Mouse (Mus musculus) forebrain, embryonic 16.5 days (tissue): ENCODE measurements around the gene Celf2. TPM values are rescaled to one million over a fixed set of nuclear protein-coding genes. Genes with fewer than 3 reads are reported as not detected.
"Not testable (repeated sequence)": the region's sequence is repeated elsewhere in the genome, so short reads cannot be mapped to it uniquely, and the experiment has no call there.

ENCODE experiments used
- ATAC-seq: fragments of 200-750 bp; cut with Nextera tagmentation; 2 replicates; pipeline ENCODE4 v1.8.0; 2017; ENCODE audit warnings: mild to moderate bottlenecking, moderate library complexity
- H3K27ac ChIP-seq: fragments of 300-500 bp; sonication (generic); 2 replicates; pipeline ENCODE4 v1.5.1; 2014; ENCODE audit warnings: low read length, control low read depth
- H3K27me3 ChIP-seq: fragments of 300-500 bp; sonication (generic); replicated peaks from 2 replicates; pipeline ENCODE4 v1.6.1; 2014; ENCODE audit warnings: low read length; ENCODE audit not compliant: control insufficient read depth, insufficient read depth
- H3K36me3 ChIP-seq: fragments of 300-500 bp; sonication (generic); 2 replicates; pipeline ENCODE4 v1.6.1; 2014; ENCODE audit not compliant: control insufficient read depth, insufficient read depth
- H3K4me1 ChIP-seq: fragments of 300-500 bp; sonication (generic); replicated peaks from 2 replicates; pipeline ENCODE4 v1.6.1; 2014; ENCODE audit warnings: low read length; ENCODE audit not compliant: control insufficient read depth, insufficient read depth
- H3K4me2 ChIP-seq: fragments of 300-500 bp; sonication (generic); 2 replicates; pipeline ENCODE4 v1.6.1; 2014; ENCODE audit warnings: mild to moderate bottlenecking, low read length, control low read depth
- H3K4me3 ChIP-seq: fragments of 300-500 bp; sonication (generic); replicated peaks from 2 replicates; pipeline ENCODE4 v1.5.1; 2014; ENCODE audit warnings: mild to moderate bottlenecking, low read length, control low read depth
- H3K9ac ChIP-seq: fragments of 300-500 bp; sonication (generic); replicated peaks from 2 replicates; pipeline ENCODE4 v1.6.1; 2014; ENCODE audit warnings: low read depth, low read length, control low read depth
- H3K9me3 ChIP-seq: fragments of 300-500 bp; sonication (generic); 2 replicates; pipeline ENCODE4 v1.6.1; 2016; ENCODE audit warnings: low read length; ENCODE audit not compliant: control insufficient read depth
- WGBS: fragments of 180-500 bp; shearing (Covaris S2); extraction: QIAGEN DNeasy Blood & Tissue Kit; methylation state at CpG from one replicate; pipeline ENCODE4 v1.1.7; 2014; 5-methylcytosine and 5-hydroxymethylcytosine counted together
- polyA plus RNA-seq: library from polyadenylated mRNA; unstranded; fragments of >200 nt; fragmentation: Nextera tagmentation; extraction: Ambion mirVana; gene quantifications from 2 replicates; pipeline ENCODE4 v1.2.1, GENCODE M21; 2015

The Celf2 gene
- polyA plus RNA-seq, 1 experiment from 2014 or later: 348 TPM

- Histone ChIP-seq H3K4me2 (0 out of 2 replicates have a peak overlapping the region, but pooled peaks have one; percentile 14), H3K27me3 (no peaks in the 10 kb centered on the region), H3K4me3 (no peak overlapping the region), H3K27ac (peak overlapping the region; percentile 80), H3K36me3 (peaks cover 17% of the 10 kb centered on the region), H3K9me3 (no peaks in the 10 kb centered on the region), H3K9ac (peak overlapping the region; percentile 1; the same call in 1 of the 2 replicates), H3K4me1 (peaks cover 39% of the 10 kb centered on the region)
- peak; percentile 60 for ATAC-seq
- 18% methylated on average over 3 of the region's 3 CpGs for WGBS
These were observed 915.2 kb downstream of the Celf2 start for GRCm38 (mm10) chr2:6594160-6594559.

GRCm38 (mm10) chr2:6593739-6594138 lies 915.6 kb downstream of the Celf2 start:
- Histone ChIP-seq H3K4me1 (peaks cover 38% of the 10 kb centered on the region), H3K4me3 (no peak overlapping the region), H3K9me3 (no peaks in the 10 kb centered on the region), H3K36me3 (peaks cover 17% of the 10 kb centered on the region), H3K4me2 (no peak overlapping the region), H3K27ac (peak overlapping the region; percentile 80), H3K9ac (peak overlapping the region; percentile 17; the same call in 1 of the 2 replicates), H3K27me3 (no peaks in the 10 kb centered on the region)
- WGBS: 67% methylated on average over 14 of the region's 14 CpGs
- no peak; the same call in 1 of the 2 replicates for ATAC-seq

DNA sequence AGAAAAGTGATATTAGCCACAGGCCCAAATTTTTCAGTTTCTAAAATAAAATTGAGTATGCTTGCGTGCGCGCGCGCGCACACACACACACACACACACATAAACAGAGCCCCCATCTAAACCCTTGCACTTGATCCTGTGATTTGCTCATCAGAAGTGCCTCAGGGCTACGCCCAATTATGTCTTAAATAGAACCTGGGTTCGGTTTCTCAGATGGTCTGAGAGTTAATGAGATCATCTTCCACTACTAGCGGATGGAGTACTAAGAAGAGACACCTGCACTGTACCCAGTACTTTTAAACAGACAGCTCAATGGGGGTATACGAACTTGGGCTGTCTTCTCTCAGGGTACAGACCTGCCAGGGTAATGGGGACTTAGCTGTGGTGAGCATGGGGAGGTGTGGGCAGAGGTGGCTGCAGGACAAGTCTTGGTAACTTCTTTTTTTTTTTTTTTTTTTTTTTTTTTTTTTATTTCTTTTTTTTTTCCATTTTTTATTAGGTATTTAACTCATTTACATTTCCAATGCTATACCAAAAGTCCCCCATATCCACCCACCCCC lies 923.2 kb downstream of the Celf2 start:
- peaks cover 8% of the 10 kb centered on the region; the same call in 1 of the 2 replicates for H3K4me1 ChIP-seq
- no peak for ATAC-seq
- H3K4me2 ChIP-seq: no peak overlapping the region
- H3K4me3 ChIP-seq: no peak overlapping the region
- H3K27me3 ChIP-seq: no peaks in the 10 kb centered on the region
- H3K27ac ChIP-seq: 0 out of 2 replicates have a peak overlapping the region, but pooled peaks have one; percentile 7
- 91% methylated on average over 10 of the region's 10 CpGs for WGBS
- peaks cover 16% of the 10 kb centered on the region for H3K36me3 ChIP-seq
- H3K9me3 ChIP-seq: no peaks in the 10 kb centered on the region
- H3K9ac ChIP-seq: no peak overlapping the region

DNA sequence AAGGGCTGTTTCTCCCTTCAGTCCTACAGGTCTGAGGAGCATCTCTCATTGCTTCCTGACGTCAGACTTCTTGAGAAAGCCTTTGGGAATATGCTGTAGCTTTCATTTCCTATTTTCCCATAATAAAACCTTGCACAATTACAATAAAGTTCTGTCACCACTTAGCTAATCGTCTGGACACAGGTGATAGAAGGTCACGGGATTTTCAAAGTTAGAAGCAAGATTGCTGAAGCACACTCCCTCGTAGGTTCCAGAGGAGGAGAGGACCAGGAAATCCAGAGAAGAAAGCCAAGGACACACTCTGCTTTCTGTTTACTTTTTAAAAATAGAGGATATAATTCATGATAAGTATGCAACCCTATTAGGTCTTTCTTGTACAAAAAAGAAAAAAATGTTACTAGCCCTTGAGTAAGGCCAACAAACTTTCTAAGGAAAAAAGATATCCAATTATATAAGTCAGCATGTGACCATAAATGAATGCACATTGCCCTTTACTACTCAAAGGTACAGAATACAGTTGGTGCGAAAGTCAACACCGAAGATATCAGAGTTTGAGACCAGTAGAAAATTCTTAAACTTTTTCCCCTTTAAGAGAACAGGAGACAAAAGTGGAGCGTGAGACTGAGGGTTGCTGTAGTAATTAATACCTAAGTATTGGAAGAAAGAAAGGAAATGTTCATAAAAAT lies 924.2 kb downstream of the Celf2 start:
- Histone ChIP-seq H3K27ac (no peak overlapping the region), H3K9ac (no peak overlapping the region), H3K4me3 (no peak overlapping the region), H3K36me3 (peaks cover 16% of the 10 kb centered on the region), H3K9me3 (no peaks in the 10 kb centered on the region), H3K4me1 (peaks cover 11% of the 10 kb centered on the region; the same call in 1 of the 2 replicates), H3K4me2 (no peak overlapping the region), H3K27me3 (no peaks in the 10 kb centered on the region)
- ATAC-seq: no peak
- 89% methylated on average over 7 of the region's 7 CpGs for WGBS

DNA sequence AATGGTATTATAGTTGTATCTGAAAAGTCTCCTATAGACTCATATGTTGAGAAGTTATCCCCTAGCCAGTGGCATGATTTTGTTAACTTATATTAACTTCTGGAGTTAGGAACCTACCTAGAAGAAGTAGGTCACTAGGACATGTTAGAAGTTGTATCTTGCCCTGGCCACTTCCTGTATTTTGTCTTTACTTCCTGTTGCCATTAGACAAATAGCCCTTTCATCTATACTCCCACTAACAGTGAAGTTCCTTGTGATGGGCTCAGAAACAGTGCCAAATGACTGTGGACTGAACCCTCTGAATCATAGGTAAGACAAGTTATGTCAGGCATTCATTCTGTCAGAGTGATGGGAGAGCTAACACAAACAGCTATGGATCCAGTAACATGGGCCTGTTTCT lies 926.7 kb downstream of the Celf2 start:
- Histone ChIP-seq H3K4me2 (no peak overlapping the region), H3K27ac (no peak overlapping the region), H3K27me3 (no peaks in the 10 kb centered on the region), H3K9me3 (no peaks in the 10 kb centered on the region), H3K9ac (no peak overlapping the region), H3K4me3 (no peak overlapping the region), H3K4me1 (peaks cover 6% of the 10 kb centered on the region; the same call in 1 of the 2 replicates), H3K36me3 (peaks cover 12% of the 10 kb centered on the region)
- ATAC-seq: no peak

DNA sequence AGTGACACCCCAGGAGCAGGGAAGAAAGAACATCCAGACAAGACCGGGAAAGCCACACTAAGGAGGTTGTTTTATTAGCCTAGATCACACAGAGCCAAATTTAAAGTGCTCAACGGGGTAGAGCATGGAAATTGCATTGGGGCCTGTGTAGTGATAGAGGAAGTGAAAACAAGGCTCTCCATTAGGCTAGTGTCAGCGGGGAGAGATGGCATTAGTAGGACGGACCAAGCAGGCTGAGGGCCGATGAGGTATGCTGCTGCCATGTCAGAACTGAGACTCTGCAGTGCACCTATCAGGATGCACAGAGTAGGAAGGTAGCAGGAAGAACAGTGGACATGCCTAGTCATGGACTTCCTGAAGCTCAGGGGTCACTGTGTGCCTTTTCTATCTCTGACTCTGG lies 929.3 kb downstream of the Celf2 start:
- ATAC-seq: 0 out of 2 replicates have a peak, but pooled peaks have one; percentile 11
- 84% methylated on average over 5 of the region's 5 CpGs for WGBS
- Histone ChIP-seq H3K9me3 (no peaks in the 10 kb centered on the region), H3K4me3 (no peak overlapping the region), H3K9ac (no peak overlapping the region), H3K4me2 (no peak overlapping the region), H3K27ac (no peak overlapping the region; the same call in 1 of the 2 replicates), H3K36me3 (peaks cover 8% of the 10 kb centered on the region), H3K27me3 (no peaks in the 10 kb centered on the region), H3K4me1 (peaks cover 6% of the 10 kb centered on the region; the same call in 1 of the 2 replicates)

DNA sequence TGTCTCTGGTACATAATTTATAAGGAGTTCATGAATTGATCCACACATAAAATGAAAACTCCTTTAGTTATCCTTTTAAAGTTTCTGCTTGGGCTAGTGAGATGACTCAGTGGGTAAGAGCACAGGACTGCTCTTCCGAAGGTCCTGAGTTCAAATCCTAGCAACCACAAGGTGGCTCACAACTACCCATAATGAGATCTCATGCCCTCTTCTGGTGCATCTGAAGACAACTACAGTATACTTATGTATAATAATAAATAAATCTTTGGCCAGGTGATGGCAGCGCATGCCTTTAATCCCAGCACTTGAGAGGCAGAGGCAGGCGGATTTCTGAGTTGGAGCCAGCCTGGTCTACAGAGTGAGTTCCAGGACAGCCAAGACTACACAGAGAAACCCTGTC lies 934.0 kb downstream of the Celf2 start:
- not testable (repeated sequence) for H3K9ac ChIP-seq, H3K4me3 ChIP-seq, H3K27ac ChIP-seq, H3K4me2 ChIP-seq, H3K4me1 ChIP-seq, H3K36me3 ChIP-seq, H3K9me3 ChIP-seq, H3K27me3 ChIP-seq, ATAC-seq
- 95% methylated on average over 3 of the region's 3 CpGs for WGBS

GRCm38 (mm10) chr2:6573640-6574039 lies 935.7 kb downstream of the Celf2 start:
- peaks cover 7% of the 10 kb centered on the region for H3K4me1 ChIP-seq
- no peak overlapping the region for H3K9ac ChIP-seq
- peaks cover 2% of the 10 kb centered on the region for H3K36me3 ChIP-seq
- no peak overlapping the region for H3K4me2 ChIP-seq
- no peak for ATAC-seq
- no peaks in the 10 kb centered on the region for H3K27me3 ChIP-seq
- 93% methylated on average over 2 of the region's 2 CpGs for WGBS
- H3K4me3 ChIP-seq: no peak overlapping the region
- no peak overlapping the region for H3K27ac ChIP-seq
- no peaks in the 10 kb centered on the region for H3K9me3 ChIP-seq

- Histone ChIP-seq H3K36me3 (peaks cover 2% of the 10 kb centered on the region), H3K27ac (no peak overlapping the region), H3K9me3 (no peaks in the 10 kb centered on the region), H3K4me3 (no peak overlapping the region), H3K27me3 (no peaks in the 10 kb centered on the region), H3K4me2 (no peak overlapping the region), H3K9ac (no peak overlapping the region), H3K4me1 (peaks cover 7% of the 10 kb centered on the region)
- ATAC-seq: no peak
- 81% methylated on average over 5 of the region's 5 CpGs for WGBS
These were observed 936.4 kb downstream of the Celf2 start for GRCm38 (mm10) chr2:6572976-6573375.
